Mouse (Mus musculus): Measurements from ENCODE around the gene Scpep1.

GRCm38 (mm10) chr11:88989530-88989929, 34.3 kb upstream of the Scpep1 start:
- TF ChIP-seq ZC3H11A (IDR thresholded peaks at IDR 0.05; ENCODE audit: borderline replicate concordance, low read depth, low read length) (no peak), MAFK (IDR thresholded peaks at IDR 0.05; ENCODE audit: insufficient read depth, low read depth, low read length) (no peak), HCFC1 (IDR thresholded peaks at IDR 0.05; ENCODE audit: borderline replicate concordance, insufficient read depth, low read length) (no peak)

All from ES-E14 (cell line).